8 mouse cellular contexts compared by ENCODE assay signal in genomic region chr5:131515707-131516407, GRCm38 (mm10).
A peak's percentile ranks its signal among the peaks of the same experiment; 100 is the strongest.
DNase-seq lines count a peak whose midpoint lies in the region; ATAC-seq lines count a peak whose summit lies in the region.

No protein-coding gene starts in this region.

- peaks cover 10% of the 10 kb centered on the region; the same call in 1 of the 2 replicates for H3K4me1 ChIP-seq in neural tube, embryonic 11.5 days (ENCODE audit: control insufficient read depth, insufficient read depth, low read length)
- peaks cover 34% of the 10 kb centered on the region for H3K4me1 ChIP-seq in embryonic facial prominence, embryonic 13.5 days
- H3K4me1 ChIP-seq in limb, embryonic 13.5 days = peaks cover 38% of the 10 kb centered on the region
- peaks cover 12% of the 10 kb centered on the region for H3K4me1 ChIP-seq in stomach, embryonic 14.5 days (ENCODE audit: control insufficient read depth, insufficient read depth, low read length)

- no peak overlapping the region for H3K4me3 ChIP-seq in neural tube, embryonic 11.5 days (ENCODE audit: low read depth, low read length)
- no peak overlapping the region for H3K4me3 ChIP-seq in embryonic facial prominence, embryonic 13.5 days
- H3K4me3 ChIP-seq in limb, embryonic 13.5 days = no peak overlapping the region
- no peak overlapping the region for H3K4me3 ChIP-seq in stomach, embryonic 14.5 days (ENCODE audit: low read depth, low read length)

- no peak overlapping the region for H3K4me2 ChIP-seq in neural tube, embryonic 11.5 days (ENCODE audit: low read depth)
- 0 out of 2 replicates have a peak overlapping the region, but pooled peaks have one; percentile 1 for H3K4me2 ChIP-seq in embryonic facial prominence, embryonic 13.5 days
- H3K4me2 ChIP-seq in limb, embryonic 13.5 days (replicated peaks) = no peak overlapping the region
- H3K4me2 ChIP-seq in stomach, embryonic 14.5 days (replicated peaks; ENCODE audit: low read depth, low read length) = 0 out of 2 replicates have a peak overlapping the region, but pooled peaks have one; percentile 12

- no peaks in the 10 kb centered on the region for H3K27me3 ChIP-seq in neural tube, embryonic 11.5 days (ENCODE audit: control insufficient read depth, insufficient read depth, low read length)
- no peaks in the 10 kb centered on the region for H3K27me3 ChIP-seq in embryonic facial prominence, embryonic 13.5 days
- H3K27me3 ChIP-seq in limb, embryonic 13.5 days = no peaks in the 10 kb centered on the region
- no peaks in the 10 kb centered on the region for H3K27me3 ChIP-seq in stomach, embryonic 14.5 days (ENCODE audit: control insufficient read depth, insufficient read depth, low read length)

- H3K36me3 ChIP-seq in neural tube, embryonic 11.5 days (ENCODE audit: control insufficient read depth, insufficient read depth, low read length) = no peaks in the 10 kb centered on the region
- H3K36me3 ChIP-seq in embryonic facial prominence, embryonic 13.5 days = peaks cover 15% of the 10 kb centered on the region
- H3K36me3 ChIP-seq in limb, embryonic 13.5 days = peaks cover 44% of the 10 kb centered on the region
- no peaks in the 10 kb centered on the region for H3K36me3 ChIP-seq in stomach, embryonic 14.5 days (ENCODE audit: control insufficient read depth, insufficient read depth, low read length)

- 33% methylated on average over 14 of the region's 14 CpGs for WGBS in neural tube, embryonic 11.5 days
- 35% methylated on average over 14 of the region's 14 CpGs for WGBS in embryonic facial prominence, embryonic 13.5 days
- WGBS in limb, embryonic 13.5 days = 23% methylated on average over 14 of the region's 14 CpGs
- WGBS in stomach, embryonic 14.5 days = 10% methylated on average over 14 of the region's 14 CpGs

- intact Hi-C loops in heart, postnatal 14 days (cut with DNase I) = no loop called here

- no peak overlapping the region for H3K27ac ChIP-seq in neural tube, embryonic 11.5 days (ENCODE audit: low read depth, low read length)
- 0 out of 2 replicates have a peak overlapping the region, but pooled peaks have one; percentile 1 for H3K27ac ChIP-seq in embryonic facial prominence, embryonic 13.5 days
- 0 out of 2 replicates have a peak overlapping the region, but pooled peaks have one; percentile 3 for H3K27ac ChIP-seq in limb, embryonic 13.5 days
- no peak overlapping the region; the same call in 1 of the 2 replicates for H3K27ac ChIP-seq in stomach, embryonic 14.5 days (ENCODE audit: low read length)

- no peak overlapping the region for H3K9ac ChIP-seq in neural tube, embryonic 11.5 days (ENCODE audit: low read length)
- no peak overlapping the region for H3K9ac ChIP-seq in embryonic facial prominence, embryonic 13.5 days
- H3K9ac ChIP-seq in limb, embryonic 13.5 days = no peak overlapping the region
- H3K9ac ChIP-seq in stomach, embryonic 14.5 days (replicated peaks; ENCODE audit: low read depth, low read length) = no peak overlapping the region

- H3K9me3 ChIP-seq in neural tube, embryonic 11.5 days (ENCODE audit: control insufficient read depth, low read length) = no peaks in the 10 kb centered on the region
- no peaks in the 10 kb centered on the region for H3K9me3 ChIP-seq in embryonic facial prominence, embryonic 13.5 days
- no peaks in the 10 kb centered on the region for H3K9me3 ChIP-seq in limb, embryonic 13.5 days
- H3K9me3 ChIP-seq in stomach, embryonic 14.5 days (ENCODE audit: control insufficient read depth, low read depth, low read length) = no peaks in the 10 kb centered on the region

- DNase-seq in neural tube, embryonic 11.5 days (ENCODE audit: low spot score) = peak; percentile 53
- DNase-seq in neural tube, embryonic 10.5 days (ENCODE audit: extremely low spot score, low spot score) = no peak
- DNase-seq in heart, postnatal 14 days = peak; percentile 63
- no peak for DNase-seq in frontal cortex, postnatal 10 days (ENCODE audit: low spot score in 2 of 2)
- DNase-seq in spleen, postnatal 36 days (ENCODE audit: low spot score in 2 of 2) = no peak

- 0 out of 2 replicates have a peak, but pooled peaks have one; percentile 14 for ATAC-seq in neural tube, embryonic 11.5 days (ENCODE audit: insufficient read depth, low FRiP score, low TSS enrichment)
- ATAC-seq in embryonic facial prominence, embryonic 13.5 days (ENCODE audit: insufficient number of reproducible peaks, insufficient read depth, low FRiP score, low TSS enrichment, low read depth) = no peak
- ATAC-seq in limb, embryonic 13.5 days (ENCODE audit: low FRiP score, low read depth) = peak; percentile 30; the same call in 1 of the 2 replicates
- ATAC-seq in stomach, embryonic 14.5 days (ENCODE audit: insufficient number of reproducible peaks, insufficient read depth, low FRiP score, low read depth) = peak; percentile 81

Comparison
In these comparisons a context has a peak if more than half of its experiments do, and no peak if none do; other contexts are left out.
1. DNase-seq: peak in neural tube, embryonic 11.5 days (single experiment) and heart, postnatal 14 days (2 of 2); none in neural tube, embryonic 10.5 days (single experiment), frontal cortex, postnatal 10 days (0 of 2) and spleen, postnatal 36 days (0 of 2).
2. H3K27ac ChIP-seq: peak in embryonic facial prominence, embryonic 13.5 days (single experiment) and limb, embryonic 13.5 days (single experiment); none in neural tube, embryonic 11.5 days (single experiment) and stomach, embryonic 14.5 days (single experiment).
3. H3K4me2 ChIP-seq: peak in embryonic facial prominence, embryonic 13.5 days (single experiment) and stomach, embryonic 14.5 days (single experiment); none in neural tube, embryonic 11.5 days (single experiment) and limb, embryonic 13.5 days (single experiment).